Mouse (Mus musculus) C2C12 (cell line): ENCODE measurements around the gene Bpifa3. TPM values are rescaled to one million over a fixed set of nuclear protein-coding genes. Genes with fewer than 3 reads are reported as not detected.
"Not testable (repeated sequence)": the region's sequence is repeated elsewhere in the genome, so short reads cannot be mapped to it uniquely, and the experiment has no call there.

ENCODE experiments used
- H3K27me3 ChIP-seq: one replicate; pipeline ENCODE4 v1.6.1; 2011; ENCODE audit not compliant: control insufficient read depth, insufficient read depth, insufficient read length
- H3K36me3 ChIP-seq: one replicate; pipeline ENCODE4 v1.6.1; 2011; ENCODE audit not compliant: control insufficient read depth, insufficient read depth
- H3K4me3 ChIP-seq: one replicate; pipeline ENCODE4 v1.5.1; 2011; ENCODE audit warnings: mild to moderate bottlenecking, control low read depth; ENCODE audit not compliant: poor library complexity, insufficient read depth, severe bottlenecking
- H3K79me2 ChIP-seq: one replicate; pipeline ENCODE4 v1.6.1; 2011; ENCODE audit not compliant: control insufficient read depth, insufficient read depth
- H3K79me3 ChIP-seq: one replicate; pipeline ENCODE4 v1.6.1; 2011; ENCODE audit warnings: low read depth, control low read depth
- H3ac ChIP-seq: one replicate; pipeline ENCODE3; 2011; ENCODE audit warnings: low read depth; ENCODE audit not compliant: control insufficient read depth, insufficient read length
- CEBPB ChIP-seq: IDR thresholded peaks from one replicate; pipeline ENCODE4 v1.6.1; 2011; ENCODE audit warnings: low read depth, mild to moderate bottlenecking, control low read depth, moderate library complexity
- CTCF ChIP-seq: IDR thresholded peaks from one replicate; pipeline ENCODE4 v1.5.1; 2011; ENCODE audit not compliant: control insufficient read depth, insufficient read depth, insufficient read length
- FOSL1 ChIP-seq: IDR thresholded peaks from one replicate; pipeline ENCODE4 v1.8.0; 2011; ENCODE audit warnings: mild to moderate bottlenecking, low read length; ENCODE audit not compliant: poor library complexity, insufficient read depth, severe bottlenecking
- MAX ChIP-seq: IDR thresholded peaks from one replicate; pipeline ENCODE4 v1.6.1; 2011; ENCODE audit warnings: mild to moderate bottlenecking, control low read depth
- MYOD1 ChIP-seq: IDR thresholded peaks from one replicate; pipeline ENCODE4 v1.6.1; 2011; ENCODE audit warnings: low read depth; ENCODE audit not compliant: control insufficient read depth, insufficient read length
- MYOG ChIP-seq: IDR thresholded peaks from one replicate; pipeline ENCODE4 v1.6.1; 2011; ENCODE audit not compliant: control insufficient read depth, insufficient read length; ENCODE audit errors: extremely low read depth
- USF1 ChIP-seq: IDR thresholded peaks from one replicate; pipeline ENCODE4 v1.6.1; 2011; ENCODE audit warnings: low read depth, mild to moderate bottlenecking, control low read depth, moderate library complexity
- polyA plus RNA-seq: library from polyadenylated mRNA; unstranded; fragments of >200 nt; fragmentation: generic; extraction: Trizol; gene quantifications from one replicate; pipeline ENCODE4 v1.2.1, GENCODE M21; 2012; ENCODE audit warnings: missing spikeins

Bpifa3 gene
- polyA plus RNA-seq, 1 experiment = not detected

DNA sequence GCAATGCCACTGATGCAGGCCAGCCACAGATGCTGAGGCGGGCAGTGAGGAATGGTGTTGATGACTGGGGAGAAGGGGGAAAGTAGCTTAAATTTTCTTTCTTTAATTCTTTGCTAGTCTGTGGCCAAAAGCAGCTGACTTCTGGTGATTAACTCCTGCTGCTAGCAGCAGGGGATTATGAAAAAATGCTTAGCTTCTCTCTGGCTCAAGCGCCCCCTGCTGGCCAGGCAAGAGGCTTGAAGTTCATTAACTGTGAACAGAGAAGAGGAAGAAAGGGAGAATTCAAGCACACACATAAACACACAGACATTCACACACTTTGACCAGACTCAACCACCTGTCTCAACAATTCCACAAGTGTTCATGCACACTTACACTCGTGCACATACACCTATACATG is 28.3 kb downstream of the Bpifa3 start:
- no peak for TF ChIP-seq MYOG
- no peak for TF ChIP-seq CEBPB
- no peak for TF ChIP-seq CTCF
- Histone ChIP-seq H3K36me3 (no peaks in the 10 kb centered on the region), H3K4me3 (no peak overlapping the region), H3K79me2 (no peaks in the 10 kb centered on the region), H3K27me3 (no peaks in the 10 kb centered on the region), H3K79me3 (no peaks in the 10 kb centered on the region), H3ac (no peak overlapping the region)

DNA sequence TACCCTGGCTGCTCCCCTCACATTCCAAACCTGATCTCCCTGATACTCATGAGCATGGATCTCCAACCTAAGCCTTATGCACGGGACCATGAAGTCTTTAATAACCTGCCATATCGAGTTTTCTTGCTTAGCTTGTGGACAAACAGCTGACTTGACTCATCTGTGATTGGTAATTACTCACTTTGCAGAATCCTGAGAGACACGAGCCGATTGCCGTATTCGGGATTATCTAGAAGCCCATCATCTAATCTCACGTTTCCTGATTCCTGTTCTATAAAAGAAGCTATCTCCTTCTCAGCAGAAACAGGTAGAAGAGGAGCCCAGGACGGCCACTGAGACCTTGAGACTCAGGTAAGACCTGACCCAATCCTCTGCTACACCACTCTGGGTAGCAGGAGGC is 32.2 kb downstream of the Bpifa3 start, which contains the start of gene Bpifa5:
Gene Bpifa5, plus strand, starts transcription at position 301 of the 400 bp plus-strand sequence.
- Histone ChIP-seq H3K79me2 (no peaks in the 10 kb centered on the region), H3K27me3 (no peaks in the 10 kb centered on the region), H3ac (no peak within 1 kb of the TSS), H3K36me3 (no peaks in the 10 kb centered on the region), H3K4me3 (no peak within 1 kb of the TSS), H3K79me3 (no peaks in the 10 kb centered on the region)
- TF ChIP-seq FOSL1 = no peak

DNA sequence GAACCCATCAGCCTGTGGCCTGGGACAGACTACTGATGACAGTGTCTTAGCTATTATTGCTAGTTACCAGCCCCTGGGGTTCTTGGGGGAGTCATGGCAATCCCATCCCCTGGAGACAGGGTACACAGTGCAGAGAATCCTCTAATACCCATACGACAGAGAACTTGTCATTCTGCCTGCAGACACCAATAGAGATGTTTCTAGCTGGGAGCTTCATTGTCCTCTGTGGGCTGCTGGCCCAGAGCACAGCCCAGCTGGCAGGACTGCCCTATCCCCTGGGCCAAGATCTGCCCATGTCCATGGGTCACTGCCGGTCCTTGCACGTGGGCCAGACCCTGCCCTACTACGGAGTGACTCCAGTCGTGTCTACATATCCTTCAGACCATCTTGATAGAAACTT is 33.2 kb downstream of the Bpifa3 start:
- TF ChIP-seq FOSL1 = no peak
- TF ChIP-seq CEBPB = no peak
- no peak for TF ChIP-seq USF1
- TF ChIP-seq MAX = no peak
- no peak for TF ChIP-seq MYOG
- TF ChIP-seq MYOD1 = no peak
- TF ChIP-seq CTCF = no peak

DNA sequence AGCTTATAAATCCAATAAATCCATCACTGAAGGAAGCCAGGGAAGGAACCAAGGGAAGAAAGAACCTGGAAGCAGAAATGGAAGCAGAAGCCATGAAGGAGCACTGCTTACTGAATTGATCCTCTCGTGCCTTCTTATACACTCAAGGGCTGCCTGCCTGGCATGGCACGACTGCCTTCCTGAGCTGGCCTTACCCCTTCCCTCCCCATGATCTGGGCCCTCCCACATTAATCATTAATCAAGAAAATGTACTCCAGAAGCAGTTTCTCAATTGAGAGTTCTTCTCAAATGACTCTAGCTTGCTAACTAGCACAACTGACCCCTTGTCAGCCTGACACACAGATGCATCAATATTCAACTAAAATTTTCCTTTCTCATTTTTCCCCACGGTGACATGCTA is 39.0 kb downstream of the Bpifa3 start:
- Histone ChIP-seq H3K36me3 (no peaks in the 10 kb centered on the region), H3K27me3 (no peaks in the 10 kb centered on the region), H3K4me3 (no peak overlapping the region), H3K79me2 (no peaks in the 10 kb centered on the region), H3K79me3 (no peaks in the 10 kb centered on the region), H3ac (no peak overlapping the region)
- TF ChIP-seq FOSL1 (no peak), MYOD1 (no peak), CTCF (no peak), MAX (no peak), USF1 (no peak), CEBPB (no peak), MYOG (no peak)

More for the DNA sequence above, 33.2 kb downstream of the Bpifa3 start:
- Histone ChIP-seq H3K36me3 (no peaks in the 10 kb centered on the region), H3ac (no peak overlapping the region), H3K79me3 (no peaks in the 10 kb centered on the region), H3K79me2 (no peaks in the 10 kb centered on the region), H3K4me3 (no peak overlapping the region), H3K27me3 (no peaks in the 10 kb centered on the region)

DNA sequence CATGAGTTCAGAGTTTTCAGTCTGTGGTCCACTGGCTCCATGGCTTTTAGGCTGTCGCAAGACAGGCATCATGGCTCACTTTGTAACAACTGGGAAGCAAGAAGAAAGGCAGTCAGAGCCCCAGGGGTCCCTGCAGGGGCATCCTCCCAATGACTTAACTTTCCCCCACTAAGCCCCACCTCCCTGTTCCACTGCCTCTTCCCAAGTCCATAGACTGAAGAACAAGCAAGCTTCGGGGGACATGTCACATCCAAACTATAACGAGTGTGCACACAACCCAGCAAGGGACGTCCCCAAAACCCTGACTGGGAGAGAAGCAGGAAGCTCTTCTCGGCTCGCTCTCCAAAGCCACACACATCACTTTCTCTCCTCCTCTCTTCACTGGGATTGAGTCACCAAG is 41.5 kb downstream of the Bpifa3 start:
- Histone ChIP-seq H3K79me3 (no peaks in the 10 kb centered on the region), H3K27me3 (no peaks in the 10 kb centered on the region), H3ac (no peak overlapping the region), H3K4me3 (no peak overlapping the region), H3K79me2 (no peaks in the 10 kb centered on the region), H3K36me3 (no peaks in the 10 kb centered on the region)
- TF ChIP-seq MYOD1 (no peak), MYOG (no peak), CEBPB (no peak), CTCF (no peak), MAX (no peak), USF1 (no peak)

DNA sequence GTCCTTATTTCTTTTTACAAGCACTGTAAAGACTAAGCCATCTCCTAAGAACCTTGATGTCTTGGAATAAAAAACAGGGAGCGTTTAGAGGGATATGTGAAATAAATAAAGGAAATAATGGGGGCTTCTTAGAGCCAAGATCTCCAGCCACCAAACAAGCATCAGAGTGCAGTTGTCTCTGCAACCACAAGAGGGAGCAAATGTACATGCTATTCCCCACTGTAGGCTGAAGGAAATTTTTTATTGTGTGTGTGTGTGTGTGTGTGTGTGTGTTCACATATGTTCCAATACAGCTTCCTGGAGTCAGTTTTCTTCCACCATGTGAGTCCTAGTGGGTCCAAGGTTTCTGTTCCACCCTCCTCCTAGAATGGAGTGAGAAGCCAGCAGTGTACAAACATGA is 43.2 kb downstream of the Bpifa3 start:
- H3ac ChIP-seq = no peak overlapping the region
- no peak overlapping the region for H3K4me3 ChIP-seq
- H3K27me3 ChIP-seq = no peaks in the 10 kb centered on the region
- no peaks in the 10 kb centered on the region for H3K79me3 ChIP-seq
- H3K79me2 ChIP-seq = no peaks in the 10 kb centered on the region
- TF ChIP-seq USF1 = no peak
- TF ChIP-seq FOSL1 = no peak
- no peak for TF ChIP-seq MYOD1
- TF ChIP-seq CTCF = no peak
- no peak for TF ChIP-seq CEBPB
- no peak for TF ChIP-seq MAX
- no peaks in the 10 kb centered on the region for H3K36me3 ChIP-seq

DNA sequence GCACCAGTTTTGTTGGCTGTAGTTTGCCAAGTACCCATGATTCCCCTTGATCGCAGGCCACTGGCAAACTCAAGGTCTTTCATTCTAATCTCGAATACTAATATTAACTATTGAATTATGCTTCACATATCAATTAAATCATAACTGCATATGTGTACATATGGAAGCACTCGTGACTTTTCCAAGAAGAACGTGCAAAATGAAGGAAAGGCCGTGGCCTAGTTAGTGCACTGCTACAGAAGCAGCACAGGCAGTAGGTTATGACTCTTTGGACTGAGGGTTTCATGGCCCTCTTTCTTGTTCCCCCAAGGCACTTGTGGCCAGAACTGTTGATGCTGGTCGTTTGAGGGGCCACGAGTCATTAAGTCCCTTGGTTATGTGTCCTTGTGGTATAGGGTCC is 51.8 kb downstream of the Bpifa3 start:
- not testable (repeated sequence) for H3K79me2 ChIP-seq, H3K4me3 ChIP-seq, H3K36me3 ChIP-seq, H3K27me3 ChIP-seq, H3K79me3 ChIP-seq, H3ac ChIP-seq

DNA sequence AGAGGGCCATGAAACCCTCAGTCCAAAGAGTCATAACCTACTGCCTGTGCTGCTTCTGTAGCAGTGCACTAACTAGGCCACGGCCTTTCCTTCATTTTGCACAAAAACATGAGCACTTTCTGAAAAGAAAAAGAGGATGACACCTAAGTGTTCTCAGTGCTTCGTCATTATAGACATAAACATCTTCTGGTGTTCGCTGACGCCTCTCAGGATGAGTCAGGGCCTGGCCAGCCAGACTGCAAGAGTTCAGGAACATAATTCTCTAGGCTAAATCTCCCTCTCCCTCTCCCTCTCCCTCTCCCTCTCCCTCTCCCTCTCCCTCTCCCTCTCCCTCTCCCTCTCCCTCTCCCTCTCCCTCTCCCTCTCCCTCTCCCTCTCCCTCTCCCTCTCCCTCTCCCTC is 52.9 kb downstream of the Bpifa3 start:
- H3K36me3 ChIP-seq, H3K4me3 ChIP-seq, H3ac ChIP-seq, H3K27me3 ChIP-seq, H3K79me2 ChIP-seq, H3K79me3 ChIP-seq: not testable (repeated sequence)
